Comparison of ENCODE assay signal across 9 mouse cellular contexts in genomic region chr15:81956457-81956856, GRCm38 (mm10). TPM values are rescaled to one million over a fixed set of nuclear protein-coding genes. Genes with fewer than 3 reads are reported as not detected.
DNase-seq lines count a peak whose midpoint lies in the region; ATAC-seq and TF ChIP-seq lines count a peak whose summit lies in the region.
"Had no signal": no experiment of that assay in that cellular context is flagged by ENCODE, and none has a peak within 500 bp of the region (broad histone marks: within the 10 kb centered on the region; RNA-seq: fewer than 3 reads in every experiment).

No protein-coding gene starts in this region.

- no peaks in the 10 kb centered on the region for H3K9me3 ChIP-seq in forebrain, postnatal 0 days (ENCODE audit: low read length)
- no peaks in the 10 kb centered on the region for H3K9me3 ChIP-seq in forebrain, embryonic 12.5 days
- no peaks in the 10 kb centered on the region for H3K9me3 ChIP-seq in neural tube, embryonic 15.5 days (replicated peaks)
- H3K9me3 ChIP-seq in neural tube, embryonic 11.5 days (ENCODE audit: control insufficient read depth, low read length), result no peaks in the 10 kb centered on the region

- no peak for TF ChIP-seq POLR2A in cerebellum, adult 2 months (IDR thresholded peaks at IDR 0.05; ENCODE audit: borderline replicate concordance, insufficient read depth, low read length)

- peaks cover 38% of the 10 kb centered on the region for H3K36me3 ChIP-seq in forebrain, postnatal 0 days (ENCODE audit: insufficient read depth)
- peaks cover 28% of the 10 kb centered on the region for H3K36me3 ChIP-seq in forebrain, embryonic 12.5 days (replicated peaks)
- H3K36me3 ChIP-seq in neural tube, embryonic 15.5 days, result peaks cover 35% of the 10 kb centered on the region
- no peaks in the 10 kb centered on the region; the same call in 1 of the 2 replicates for H3K36me3 ChIP-seq in neural tube, embryonic 11.5 days (ENCODE audit: control insufficient read depth, insufficient read depth, low read length)

- peak; percentile 92 for TF ChIP-seq CTCF in forebrain, postnatal 0 days (IDR thresholded peaks at IDR 0.05; ENCODE audit: low read depth)
- TF ChIP-seq CTCF in cerebellum, adult 2 months (IDR thresholded peaks at IDR 0.05; ENCODE audit: borderline replicate concordance, insufficient read depth, low read depth, low read length), result peak; percentile 73

- no peak overlapping the region for H3K4me2 ChIP-seq in forebrain, postnatal 0 days (ENCODE audit: low read depth)
- H3K4me2 ChIP-seq in forebrain, embryonic 12.5 days, result no peak overlapping the region
- no peak overlapping the region for H3K4me2 ChIP-seq in neural tube, embryonic 15.5 days
- H3K4me2 ChIP-seq in neural tube, embryonic 11.5 days (ENCODE audit: low read depth), result no peak overlapping the region

- H3K27ac ChIP-seq in forebrain, postnatal 0 days (ENCODE audit: low read depth, low read length), result no peak overlapping the region
- H3K27ac ChIP-seq in forebrain, embryonic 12.5 days, result no peak overlapping the region
- H3K27ac ChIP-seq in neural tube, embryonic 15.5 days (replicated peaks), result no peak overlapping the region
- no peak overlapping the region for H3K27ac ChIP-seq in cerebellum, adult 2 months (ENCODE audit: insufficient read depth, low read length)
- no peak overlapping the region for H3K27ac ChIP-seq in neural tube, embryonic 11.5 days (ENCODE audit: low read depth, low read length)

- 51% methylated on average over 8 of the region's 8 CpGs for WGBS in forebrain, postnatal 0 days
- WGBS in forebrain, embryonic 12.5 days, result 53% methylated on average over 8 of the region's 8 CpGs
- WGBS in neural tube, embryonic 15.5 days, result 61% methylated on average over 8 of the region's 8 CpGs
- WGBS in cerebellum, adult 2 months, result 8% methylated on average over 8 of the region's 8 CpGs
- WGBS in neural tube, embryonic 11.5 days, result 55% methylated on average over 8 of the region's 8 CpGs

- ATAC-seq in forebrain, postnatal 0 days, result no peak
- no peak for ATAC-seq in forebrain, embryonic 12.5 days (ENCODE audit: low FRiP score)
- no peak for ATAC-seq in neural tube, embryonic 15.5 days (ENCODE audit: low FRiP score)
- no peak for ATAC-seq in neural tube, embryonic 11.5 days (ENCODE audit: insufficient read depth, low FRiP score, low TSS enrichment)

- H3K4me1 ChIP-seq in forebrain, postnatal 0 days (ENCODE audit: insufficient read depth), result 0 out of 2 replicates have a peak, but pooled peaks cover 6% of the 10 kb centered on the region
- peaks cover 3% of the 10 kb centered on the region; the same call in 1 of the 2 replicates for H3K4me1 ChIP-seq in forebrain, embryonic 12.5 days
- H3K4me1 ChIP-seq in neural tube, embryonic 15.5 days, result peaks cover 16% of the 10 kb centered on the region
- peaks cover 23% of the 10 kb centered on the region for H3K4me1 ChIP-seq in cerebellum, adult 2 months (ENCODE audit: control insufficient read depth, insufficient read depth, low read length)
- H3K4me1 ChIP-seq in neural tube, embryonic 11.5 days (ENCODE audit: control insufficient read depth, insufficient read depth, low read length), result peaks cover 2% of the 10 kb centered on the region; the same call in 1 of the 2 replicates

- DNase-seq in forebrain, postnatal 0 days, result peak; percentile 67
- DNase-seq in neural tube, embryonic 10.5 days (ENCODE audit: extremely low spot score, low spot score), result peak; percentile 57
- DNase-seq in cerebellum, adult 2 months, result peak; percentile 59 to 68
- peak; percentile 69 to 77 for DNase-seq in layer of hippocampus, postnatal 10 days (ENCODE audit: low spot score in 2 of 2)
- peak; percentile 69 for DNase-seq in neural tube, embryonic 11.5 days (ENCODE audit: low spot score)
- DNase-seq in adipocyte (ENCODE audit: low spot score), result no peak

- no peak overlapping the region for H3K4me3 ChIP-seq in forebrain, postnatal 0 days (ENCODE audit: low read depth, low read length)
- no peak overlapping the region for H3K4me3 ChIP-seq in forebrain, embryonic 12.5 days (replicated peaks)
- no peak overlapping the region for H3K4me3 ChIP-seq in neural tube, embryonic 15.5 days (replicated peaks)
- no peak overlapping the region for H3K4me3 ChIP-seq in cerebellum, adult 2 months (replicated peaks; ENCODE audit: insufficient read depth, low read depth, low read length)
- H3K4me3 ChIP-seq in neural tube, embryonic 11.5 days (ENCODE audit: low read depth, low read length), result no peak overlapping the region

- H3K27me3 ChIP-seq in forebrain, postnatal 0 days (ENCODE audit: insufficient read depth, low read length), result no peaks in the 10 kb centered on the region
- H3K27me3 ChIP-seq in forebrain, embryonic 12.5 days, result no peaks in the 10 kb centered on the region
- H3K27me3 ChIP-seq in neural tube, embryonic 15.5 days (replicated peaks), result no peaks in the 10 kb centered on the region
- no peaks in the 10 kb centered on the region for H3K27me3 ChIP-seq in cerebellum, adult 2 months (ENCODE audit: control insufficient read depth, insufficient read depth, low read length)
- H3K27me3 ChIP-seq in neural tube, embryonic 11.5 days (ENCODE audit: control insufficient read depth, insufficient read depth, low read length), result no peaks in the 10 kb centered on the region

- no peak overlapping the region for H3K9ac ChIP-seq in forebrain, postnatal 0 days
- H3K9ac ChIP-seq in forebrain, embryonic 12.5 days, result no peak overlapping the region
- no peak overlapping the region for H3K9ac ChIP-seq in neural tube, embryonic 15.5 days (replicated peaks)
- H3K9ac ChIP-seq in neural tube, embryonic 11.5 days (ENCODE audit: low read length), result no peak overlapping the region

RNA-seq across cellular contexts. Expression of gene Pmm1, which starts 4.3 kb away (rescaled TPM):
- 162 and 181 TPM in 2 replicates for total RNA-seq in forebrain, postnatal 0 days (2014; rRNA removed)
- polyA plus RNA-seq in forebrain, postnatal 0 days (2015; fragmentation: Nextera tagmentation; extraction: Ambion mirVana), result 132 and 140 TPM in 2 replicates
- 42.0 and 44.0 TPM in 2 replicates for polyA plus RNA-seq in forebrain, embryonic 12.5 days (2016; fragmentation: Nextera tagmentation; extraction: Ambion mirVana)
- polyA plus RNA-seq in neural tube, embryonic 15.5 days (2015; fragmentation: Nextera tagmentation; extraction: Ambion mirVana), result 99.8 and 111 TPM in 2 replicates
- polyA plus RNA-seq in cerebellum, adult 2 months (2012; rRNA removed), result 249 and 289 TPM in 2 replicates
- 100 to 1,000 TPM; 176 to 189 TPM for total RNA-seq in layer of hippocampus, postnatal 10 days (2021)
- 33.2 and 35.2 TPM in 2 replicates for polyA plus RNA-seq in neural tube, embryonic 11.5 days (2014; fragmentation: Nextera tagmentation; extraction: Ambion mirVana)

RNA-seq across cellular contexts. Expression of gene Csdc2, which starts 19.9 kb away (rescaled TPM):
- 88.9 and 118 TPM in 2 replicates for total RNA-seq in forebrain, postnatal 0 days (2014; rRNA removed)
- polyA plus RNA-seq in forebrain, postnatal 0 days (2015; fragmentation: Nextera tagmentation; extraction: Ambion mirVana), result 178 and 273 TPM in 2 replicates
- 35.8 and 39.9 TPM in 2 replicates for polyA plus RNA-seq in forebrain, embryonic 12.5 days (2016; fragmentation: Nextera tagmentation; extraction: Ambion mirVana)
- polyA plus RNA-seq in neural tube, embryonic 15.5 days (2015; fragmentation: Nextera tagmentation; extraction: Ambion mirVana), result 194 and 220 TPM in 2 replicates
- polyA plus RNA-seq in cerebellum, adult 2 months (2012; rRNA removed), result 258 and 264 TPM in 2 replicates
- 100 to 1,000 TPM; 170 to 185 TPM for total RNA-seq in layer of hippocampus, postnatal 10 days (2021)
- 25.7 and 27.7 TPM in 2 replicates for polyA plus RNA-seq in neural tube, embryonic 11.5 days (2014; fragmentation: Nextera tagmentation; extraction: Ambion mirVana)
- total RNA-seq: neutrophil, adult 5-6 weeks had no signal

RNA-seq across cellular contexts. Expression of gene 1700029P11Rik, which starts 23.9 kb away (rescaled TPM):
- total RNA-seq in forebrain, postnatal 0 days (2014; rRNA removed), result not detected in 2 replicates
- polyA plus RNA-seq in forebrain, postnatal 0 days (2015; fragmentation: Nextera tagmentation; extraction: Ambion mirVana), result not detected in 2 replicates
- polyA plus RNA-seq in forebrain, embryonic 12.5 days (2016; fragmentation: Nextera tagmentation; extraction: Ambion mirVana), result not detected in 2 replicates
- polyA plus RNA-seq in neural tube, embryonic 15.5 days (2015; fragmentation: Nextera tagmentation; extraction: Ambion mirVana), result not detected in 2 replicates
- not detected in 2 replicates for polyA plus RNA-seq in cerebellum, adult 2 months (2012; rRNA removed)
- not detected for total RNA-seq in layer of hippocampus, postnatal 10 days (2021)
- polyA plus RNA-seq in neural tube, embryonic 11.5 days (2014; fragmentation: Nextera tagmentation; extraction: Ambion mirVana), result not detected in 2 replicates
- total RNA-seq: neutrophil, adult 5-6 weeks had no signal

RNA-seq across cellular contexts. Expression of gene Polr3h, which starts 30.4 kb away (rescaled TPM):
- total RNA-seq in forebrain, postnatal 0 days (2014; rRNA removed), result 52.8 and 62.5 TPM in 2 replicates
- polyA plus RNA-seq in forebrain, postnatal 0 days (2015; fragmentation: Nextera tagmentation; extraction: Ambion mirVana), result 105 and 113 TPM in 2 replicates
- 69.8 and 75.6 TPM in 2 replicates for polyA plus RNA-seq in forebrain, embryonic 12.5 days (2016; fragmentation: Nextera tagmentation; extraction: Ambion mirVana)
- polyA plus RNA-seq in neural tube, embryonic 15.5 days (2015; fragmentation: Nextera tagmentation; extraction: Ambion mirVana), result 93.2 and 107 TPM in 2 replicates
- 50.4 and 51.2 TPM in 2 replicates for polyA plus RNA-seq in cerebellum, adult 2 months (2012; rRNA removed)
- total RNA-seq in layer of hippocampus, postnatal 10 days (2021), result 10 to 100 TPM; 50.9 to 52.8 TPM
- 73.9 and 83.0 TPM in 2 replicates for polyA plus RNA-seq in neural tube, embryonic 11.5 days (2014; fragmentation: Nextera tagmentation; extraction: Ambion mirVana)

RNA-seq across cellular contexts. Expression of gene Xrcc6, which starts 31.2 kb away (rescaled TPM):
- total RNA-seq in forebrain, postnatal 0 days (2014; rRNA removed), result 28.4 and 34.8 TPM in 2 replicates
- polyA plus RNA-seq in forebrain, postnatal 0 days (2015; fragmentation: Nextera tagmentation; extraction: Ambion mirVana), result 25.6 and 29.5 TPM in 2 replicates
- polyA plus RNA-seq in forebrain, embryonic 12.5 days (2016; fragmentation: Nextera tagmentation; extraction: Ambion mirVana), result 58.5 and 64.4 TPM in 2 replicates
- 41.6 and 74.7 TPM in 2 replicates for polyA plus RNA-seq in neural tube, embryonic 15.5 days (2015; fragmentation: Nextera tagmentation; extraction: Ambion mirVana)
- 35.9 and 37.9 TPM in 2 replicates for polyA plus RNA-seq in cerebellum, adult 2 months (2012; rRNA removed)
- 10 to 100 TPM; 25.5 to 36.2 TPM for total RNA-seq in layer of hippocampus, postnatal 10 days (2021)
- 73.2 and 73.8 TPM in 2 replicates for polyA plus RNA-seq in neural tube, embryonic 11.5 days (2014; fragmentation: Nextera tagmentation; extraction: Ambion mirVana)
